Mouse (Mus musculus) limb, embryonic 12.5 days (tissue): ENCODE measurements around the gene Sgms2. TPM values are rescaled to one million over a fixed set of nuclear protein-coding genes. Genes with fewer than 3 reads are reported as not detected.

Experiments used
- ATAC-seq: fragments of 200-750 bp; cut with Nextera tagmentation; 2 replicates; pipeline ENCODE4 v1.8.0; 2017; ENCODE audit warnings: low read depth, moderate TSS enrichment; ENCODE audit not compliant: insufficient number of reproducible peaks, insufficient read depth, low FRiP score, low TSS enrichment
- H3K27ac ChIP-seq: fragments of 300-500 bp; sonication (generic); 2 replicates; pipeline ENCODE4 v1.5.1; 2016; ENCODE audit warnings: mild to moderate bottlenecking, moderate library complexity
- H3K27me3 ChIP-seq: fragments of 300-500 bp; sonication (generic); 2 replicates; pipeline ENCODE4 v1.6.1; 2016; ENCODE audit warnings: mild to moderate bottlenecking, moderate library complexity
- H3K36me3 ChIP-seq: fragments of 300-500 bp; sonication (generic); 2 replicates; pipeline ENCODE4 v1.6.1; 2016; ENCODE audit warnings: mild to moderate bottlenecking, moderate library complexity
- H3K4me1 ChIP-seq: fragments of 300-500 bp; sonication (generic); replicated peaks from 2 replicates; pipeline ENCODE4 v1.6.1; 2016
- H3K4me2 ChIP-seq: fragments of 300-500 bp; sonication (generic); 2 replicates; pipeline ENCODE4 v1.6.1; 2016; ENCODE audit warnings: mild to moderate bottlenecking, moderate library complexity
- H3K4me3 ChIP-seq: fragments of 300-500 bp; sonication (generic); replicated peaks from 2 replicates; pipeline ENCODE4 v1.5.1; 2016; ENCODE audit warnings: mild to moderate bottlenecking
- H3K9ac ChIP-seq: fragments of 300-500 bp; sonication (generic); replicated peaks from 2 replicates; pipeline ENCODE4 v1.6.1; 2016; ENCODE audit warnings: mild to moderate bottlenecking, moderate library complexity
- H3K9me3 ChIP-seq: fragments of 300-500 bp; sonication (generic); 2 replicates; pipeline ENCODE4 v1.6.1; 2016; ENCODE audit warnings: mild to moderate bottlenecking, moderate library complexity
- WGBS: fragments of 180-500 bp; shearing (Covaris S2); methylation state at CpG from one replicate; pipeline ENCODE4 v1.1.7; 2016; 5-methylcytosine and 5-hydroxymethylcytosine counted together
- polyA plus RNA-seq: library from polyadenylated mRNA; unstranded; fragments of >200 nt; fragmentation: Nextera tagmentation; extraction: Ambion mirVana; gene quantifications from 2 replicates; pipeline ENCODE4 v1.2.1, GENCODE M21; 2016

The Sgms2 gene
- polyA plus RNA-seq, 1 experiment from 2014 or later, result 4.3 TPM

GRCm38 (mm10) chr3:131469636-131470035 is 21.6 kb downstream of the Sgms2 start:
- Histone ChIP-seq H3K4me1 (peaks cover 25% of the 10 kb centered on the region; the same call in 1 of the 2 replicates), H3K9me3 (no peaks in the 10 kb centered on the region), H3K4me2 (no peak overlapping the region), H3K27ac (no peak overlapping the region), H3K9ac (no peak overlapping the region), H3K36me3 (no peaks in the 10 kb centered on the region), H3K27me3 (no peaks in the 10 kb centered on the region), H3K4me3 (no peak overlapping the region)
- WGBS, result 30% methylated on average over 3 of the region's 3 CpGs
- ATAC-seq, result no peak

GRCm38 (mm10) chr3:131466371-131466770 is 24.8 kb downstream of the Sgms2 start:
- H3K36me3 ChIP-seq, result no peaks in the 10 kb centered on the region
- peaks cover 14% of the 10 kb centered on the region; the same call in 1 of the 2 replicates for H3K4me1 ChIP-seq
- H3K4me3 ChIP-seq, result no peak overlapping the region
- no peak overlapping the region for H3K9ac ChIP-seq
- no peak overlapping the region for H3K27ac ChIP-seq
- no peak overlapping the region for H3K4me2 ChIP-seq
- WGBS, result 70% methylated on average over 6 of the region's 6 CpGs
- ATAC-seq, result no peak
- no peaks in the 10 kb centered on the region for H3K27me3 ChIP-seq
- H3K9me3 ChIP-seq, result no peaks in the 10 kb centered on the region

- no peaks in the 10 kb centered on the region for H3K27me3 ChIP-seq
- no peaks in the 10 kb centered on the region for H3K36me3 ChIP-seq
- no peak overlapping the region for H3K27ac ChIP-seq
- no peak overlapping the region for H3K9ac ChIP-seq
- no peaks in the 10 kb centered on the region for H3K9me3 ChIP-seq
- WGBS, result 74% methylated on average over 3 of the region's 3 CpGs
- ATAC-seq, result no peak
- H3K4me1 ChIP-seq, result peaks cover 9% of the 10 kb centered on the region; the same call in 1 of the 2 replicates
- no peak overlapping the region for H3K4me2 ChIP-seq
- no peak overlapping the region for H3K4me3 ChIP-seq
These were observed 25.5 kb downstream of the Sgms2 start for GRCm38 (mm10) chr3:131465536-131466260.

- Histone ChIP-seq H3K4me2 (no peak overlapping the region), H3K9me3 (no peaks in the 10 kb centered on the region), H3K36me3 (no peaks in the 10 kb centered on the region), H3K4me1 (no peaks in the 10 kb centered on the region), H3K9ac (no peak overlapping the region), H3K27ac (no peak overlapping the region), H3K27me3 (no peaks in the 10 kb centered on the region), H3K4me3 (no peak overlapping the region)
- ATAC-seq, result no peak
- 89% methylated on average over 7 of the region's 7 CpGs for WGBS
These were observed 118.2 kb downstream of the Sgms2 start for GRCm38 (mm10) chr3:131372996-131373395.

- peaks cover 7% of the 10 kb centered on the region; the same call in 1 of the 2 replicates for H3K4me1 ChIP-seq
- H3K27me3 ChIP-seq, result no peaks in the 10 kb centered on the region
- no peak overlapping the region for H3K4me3 ChIP-seq
- 92% methylated on average over 8 of the region's 8 CpGs for WGBS
- H3K4me2 ChIP-seq, result no peak overlapping the region
- H3K27ac ChIP-seq, result no peak overlapping the region
- H3K9me3 ChIP-seq, result no peaks in the 10 kb centered on the region
- no peak overlapping the region for H3K9ac ChIP-seq
- ATAC-seq, result no peak
- no peaks in the 10 kb centered on the region for H3K36me3 ChIP-seq
These were observed 122.5 kb downstream of the Sgms2 start for GRCm38 (mm10) chr3:131368678-131369077.

GRCm38 (mm10) chr3:131367452-131367851 is 123.8 kb downstream of the Sgms2 start:
- peaks cover 7% of the 10 kb centered on the region; the same call in 1 of the 2 replicates for H3K4me1 ChIP-seq
- H3K36me3 ChIP-seq, result no peaks in the 10 kb centered on the region
- no peak for ATAC-seq
- H3K27ac ChIP-seq, result no peak overlapping the region
- H3K4me3 ChIP-seq, result no peak overlapping the region
- no peaks in the 10 kb centered on the region for H3K9me3 ChIP-seq
- H3K27me3 ChIP-seq, result no peaks in the 10 kb centered on the region
- no peak overlapping the region for H3K4me2 ChIP-seq
- WGBS, result 85% methylated on average over 4 of the region's 4 CpGs
- H3K9ac ChIP-seq, result no peak overlapping the region

GRCm38 (mm10) chr3:131364632-131365446 is 126.4 kb downstream of the Sgms2 start:
- Histone ChIP-seq H3K4me3 (no peak overlapping the region), H3K9ac (no peak overlapping the region), H3K27ac (no peak overlapping the region), H3K4me1 (peaks cover 7% of the 10 kb centered on the region; the same call in 1 of the 2 replicates), H3K36me3 (no peaks in the 10 kb centered on the region), H3K4me2 (no peak overlapping the region), H3K27me3 (no peaks in the 10 kb centered on the region), H3K9me3 (0 out of 2 replicates have a peak, but pooled peaks cover 3% of the 10 kb centered on the region)
- no peak for ATAC-seq
- WGBS, result 77% methylated on average over 23 of the region's 23 CpGs

GRCm38 (mm10) chr3:131364194-131364593 is 127.0 kb downstream of the Sgms2 start:
- 70% methylated on average over 8 of the region's 8 CpGs for WGBS
- H3K4me1 ChIP-seq, result peaks cover 7% of the 10 kb centered on the region; the same call in 1 of the 2 replicates
- ATAC-seq, result no peak
- H3K4me2 ChIP-seq, result no peak overlapping the region
- no peaks in the 10 kb centered on the region for H3K36me3 ChIP-seq
- no peak overlapping the region for H3K27ac ChIP-seq
- no peaks in the 10 kb centered on the region for H3K27me3 ChIP-seq
- 0 out of 2 replicates have a peak, but pooled peaks cover 3% of the 10 kb centered on the region for H3K9me3 ChIP-seq
- H3K4me3 ChIP-seq, result no peak overlapping the region
- H3K9ac ChIP-seq, result no peak overlapping the region

GRCm38 (mm10) chr3:131363602-131364001 is 127.6 kb downstream of the Sgms2 start:
- H3K4me3 ChIP-seq, result no peak overlapping the region
- no peaks in the 10 kb centered on the region for H3K27me3 ChIP-seq
- H3K9ac ChIP-seq, result no peak overlapping the region
- no peak overlapping the region for H3K4me2 ChIP-seq
- ATAC-seq, result no peak
- WGBS, result 86% methylated on average over 14 of the region's 14 CpGs
- peaks cover 7% of the 10 kb centered on the region; the same call in 1 of the 2 replicates for H3K4me1 ChIP-seq
- 0 out of 2 replicates have a peak, but pooled peaks cover 3% of the 10 kb centered on the region for H3K9me3 ChIP-seq
- no peaks in the 10 kb centered on the region for H3K36me3 ChIP-seq
- H3K27ac ChIP-seq, result no peak overlapping the region

- peaks cover 7% of the 10 kb centered on the region; the same call in 1 of the 2 replicates for H3K4me1 ChIP-seq
- no peak overlapping the region for H3K4me2 ChIP-seq
- 66% methylated on average over 4 of the region's 4 CpGs for WGBS
- no peak overlapping the region for H3K9ac ChIP-seq
- H3K4me3 ChIP-seq, result no peak overlapping the region
- no peak overlapping the region for H3K27ac ChIP-seq
- H3K27me3 ChIP-seq, result no peaks in the 10 kb centered on the region
- no peak for ATAC-seq
- no peaks in the 10 kb centered on the region for H3K36me3 ChIP-seq
- 0 out of 2 replicates have a peak, but pooled peaks cover 3% of the 10 kb centered on the region for H3K9me3 ChIP-seq
These were observed 129.3 kb downstream of the Sgms2 start for GRCm38 (mm10) chr3:131361960-131362359.

- Histone ChIP-seq H3K4me1 (0 out of 2 replicates have a peak, but pooled peaks cover 4% of the 10 kb centered on the region), H3K27me3 (no peaks in the 10 kb centered on the region), H3K9ac (no peak overlapping the region), H3K36me3 (no peaks in the 10 kb centered on the region), H3K4me3 (no peak overlapping the region), H3K9me3 (0 out of 2 replicates have a peak, but pooled peaks cover 3% of the 10 kb centered on the region), H3K4me2 (no peak overlapping the region), H3K27ac (no peak overlapping the region)
- no peak for ATAC-seq
- 82% methylated on average over 5 of the region's 5 CpGs for WGBS
These were observed 132.2 kb downstream of the Sgms2 start for GRCm38 (mm10) chr3:131359011-131359410.
